Mouse (Mus musculus) cerebellum, adult 9-10 months (tissue): Measurements from ENCODE around the gene Rcc2.

Source experiments
- DNase-seq: peaks from one replicate; pipeline ENCODE4 v3.0.0; 2022

Gene Rcc2

GRCm38 (mm10) chr4:140700269-140701018 lies at the start of gene Rcc2:
Gene Rcc2, plus strand, starts transcription at chr4:140700541.
- no peak for DNase-seq

GRCm38 (mm10) chr4:140653835-140654583 lies 46.3 kb upstream of the Rcc2 start:
- no peak for DNase-seq

- no peak for DNase-seq
Observed at GRCm38 (mm10) chr4:140654798-140655197, 45.5 kb upstream of the Rcc2 start.

GRCm38 (mm10) chr4:140656529-140656928 lies 43.8 kb upstream of the Rcc2 start:
- no peak for DNase-seq

- peak; percentile 61 for DNase-seq
Observed at GRCm38 (mm10) chr4:140657681-140658575, 42.4 kb upstream of the Rcc2 start.

GRCm38 (mm10) chr4:140661406-140662022 lies 38.8 kb upstream of the Rcc2 start:
- DNase-seq: no peak

GRCm38 (mm10) chr4:140662453-140662852 lies 37.9 kb upstream of the Rcc2 start:
- DNase-seq: no peak

GRCm38 (mm10) chr4:140662882-140663585 lies 37.3 kb upstream of the Rcc2 start:
- DNase-seq: no peak

GRCm38 (mm10) chr4:140665053-140665452 lies 35.3 kb upstream of the Rcc2 start:
- DNase-seq: no peak

- no peak for DNase-seq
Observed at GRCm38 (mm10) chr4:140665760-140666159, 34.6 kb upstream of the Rcc2 start, which contains the start of gene Arhgef10l. Gene Arhgef10l, minus strand, starts transcription at chr4:140666012.

GRCm38 (mm10) chr4:140667802-140668201 lies 32.5 kb upstream of the Rcc2 start:
- DNase-seq: no peak

GRCm38 (mm10) chr4:140673527-140674264 lies 26.6 kb upstream of the Rcc2 start:
- DNase-seq: no peak

- DNase-seq: peak; percentile 86
Observed at GRCm38 (mm10) chr4:140674345-140674926, 25.9 kb upstream of the Rcc2 start.

- no peak for DNase-seq
Observed at GRCm38 (mm10) chr4:140679038-140679437, 21.3 kb upstream of the Rcc2 start.

- peak; percentile 86 for DNase-seq
Observed at GRCm38 (mm10) chr4:140679723-140680380, 20.5 kb upstream of the Rcc2 start.

- no peak for DNase-seq
Observed at GRCm38 (mm10) chr4:140680731-140681397, 19.5 kb upstream of the Rcc2 start.

GRCm38 (mm10) chr4:140683608-140684007 lies 16.7 kb upstream of the Rcc2 start:
- no peak for DNase-seq

GRCm38 (mm10) chr4:140684141-140684871 lies 16.0 kb upstream of the Rcc2 start:
- DNase-seq: no peak

- DNase-seq: no peak
Observed at GRCm38 (mm10) chr4:140684881-140685303, 15.4 kb upstream of the Rcc2 start.
